Comparison of ENCODE assay signal across 8 mouse cellular contexts in genomic region chr2:110564673-110565627, GRCm38 (mm10). TPM values are rescaled to one million over a fixed set of nuclear protein-coding genes. Genes with fewer than 3 reads are reported as not detected.
DNase-seq lines count a peak whose midpoint lies in the region; ATAC-seq and TF ChIP-seq lines count a peak whose summit lies in the region.

No protein-coding gene starts in this region.

- peak; percentile 91 for TF ChIP-seq CTCF in gastrocnemius, adult 2 months (IDR thresholded peaks at IDR 0.05)

- H3K4me1 ChIP-seq in intestine, embryonic 15.5 days (replicated peaks), result no peaks in the 10 kb centered on the region

- no peak overlapping the region for H3K9ac ChIP-seq in intestine, embryonic 15.5 days

- no peak overlapping the region for H3K4me3 ChIP-seq in gastrocnemius, adult 2 months
- no peak overlapping the region for H3K4me3 ChIP-seq in intestine, embryonic 15.5 days (replicated peaks)

- peak; percentile 80 for ATAC-seq in common myeloid progenitor, adult 5-6 weeks (replicated peaks; ENCODE audit: low read depth, poor library complexity, severe bottlenecking)
- ATAC-seq in intestine, embryonic 15.5 days, result peak; percentile 74
- peak; percentile 61; the same call in 1 of the 2 replicates for ATAC-seq in megakaryocyte-erythroid progenitor cell, adult 5-6 weeks (replicated peaks; ENCODE audit: low FRiP score, low TSS enrichment, poor library complexity, severe bottlenecking)
- ATAC-seq in erythroblast, adult 5-6 weeks (replicated peaks; ENCODE audit: low FRiP score, poor library complexity, severe bottlenecking), result no peak

- H3K9me3 ChIP-seq in intestine, embryonic 15.5 days, result no peaks in the 10 kb centered on the region

- 35% methylated on average over 5 of the region's 5 CpGs for WGBS in intestine, embryonic 15.5 days

- H3K4me2 ChIP-seq in intestine, embryonic 15.5 days (replicated peaks), result no peak overlapping the region

- no peak overlapping the region for H3K27ac ChIP-seq in gastrocnemius, adult 2 months
- H3K27ac ChIP-seq in intestine, embryonic 15.5 days, result no peak overlapping the region

- no peaks in the 10 kb centered on the region for H3K36me3 ChIP-seq in intestine, embryonic 15.5 days

- DNase-seq in adrenal gland, adult 2 months, result peak; percentile 40
- peak; percentile 38 for DNase-seq in gastrocnemius, adult 2 months
- DNase-seq in left cerebral cortex, adult 8-10 months (ENCODE audit: low spot score in 2 of 2), result peak; percentile 11 to 12
- DNase-seq in right cerebral cortex, postnatal 4 days, result peak; percentile 62

- no peaks in the 10 kb centered on the region for H3K27me3 ChIP-seq in intestine, embryonic 15.5 days (replicated peaks)

- intact Hi-C loops in gastrocnemius, adult 2 months (cut with DNase I), result loop anchor here (1.0 to 10.0 kb wide), 3 partner anchors 200 to 663 kb away; partner anchors contain the start of gene Fibin

RNA-seq across cellular contexts. Expression of gene Slc5a12, which starts 32.1 kb away (rescaled TPM):
- total RNA-seq in adrenal gland, adult 2 months (2021), result not detected
- not detected in 2 replicates for polyA plus RNA-seq in adrenal gland, adult 2 months (2012; rRNA removed)
- not detected in 2 replicates for total RNA-seq in common myeloid progenitor, adult 5-6 weeks (2017)
- not detected for total RNA-seq in gastrocnemius, adult 2 months (2021)
- polyA plus RNA-seq in intestine, embryonic 15.5 days (2015; fragmentation: Nextera tagmentation; extraction: Ambion mirVana), result 0.09 and 0.13 TPM in 2 replicates
- total RNA-seq in left cerebral cortex, adult 8-10 months (2022), result not detected
- not detected in 2 replicates for total RNA-seq in megakaryocyte-erythroid progenitor cell, adult 5-6 weeks (2014; fragmentation: Nextera tagmentation)
- not detected in 2 replicates for total RNA-seq in megakaryocyte-erythroid progenitor cell, adult 5-6 weeks (2017)
- not detected in 2 replicates for total RNA-seq in erythroblast, adult 5-6 weeks (2015; ENCODE audit: low replicate concordance)
- not detected in 2 replicates for total RNA-seq in erythroblast, adult 5-6 weeks (2017; ENCODE audit: low replicate concordance)

Comparison
In these comparisons a context has a peak if more than half of its experiments do, and no peak if none do; other contexts are left out.
1. DNase-seq: peak in every context shown above with its lines; median percentile 62 in right cerebral cortex, postnatal 4 days; 40 in adrenal gland, adult 2 months; 38 in gastrocnemius, adult 2 months; 12 in left cerebral cortex, adult 8-10 months.